Mouse (Mus musculus) myocyte (in vitro differentiated cells): ENCODE measurements at regions not wholly inside any gene's neighbourhood (a gene's known extent, or its start where the extent isn't known, plus 50 kb on each side); places are given as distances from the start of the nearest gene placed in this dataset.

Experiments
- MAX ChIP-seq: IDR thresholded peaks from one replicate; pipeline ENCODE4 v1.6.1; 2011; ENCODE audit warnings: low read depth, mild to moderate bottlenecking, control low read depth
- MYOD1 ChIP-seq, 3 experiments: IDR thresholded peaks; one replicate each; pipeline ENCODE4 v1.6.1; 2011; ENCODE audit warnings: control low read depth in 2 of 3, low read depth in 2 of 3, mild to moderate bottlenecking in 2 of 3, moderate library complexity in 1 of 3; ENCODE audit not compliant: insufficient read length in 2 of 3, control insufficient read depth in 1 of 3
- MYOG ChIP-seq, 3 experiments: IDR thresholded peaks; one replicate each; pipeline ENCODE4 v1.6.1; 2011; ENCODE audit warnings: control low read depth in 2 of 3, low read depth in 2 of 3, mild to moderate bottlenecking in 2 of 3; ENCODE audit not compliant: insufficient read length in 2 of 3, control insufficient read depth in 1 of 3, insufficient read depth in 1 of 3
- POLR2A ChIP-seq: IDR thresholded peaks from one replicate; pipeline ENCODE4 v1.6.1; 2011; ENCODE audit warnings: low read depth, mild to moderate bottlenecking, control low read depth, moderate library complexity; ENCODE audit not compliant: insufficient read length
- POLR2AphosphoS2 ChIP-seq: IDR thresholded peaks from one replicate; pipeline ENCODE4 v1.6.1; 2011; ENCODE audit warnings: low read depth, control low read depth; ENCODE audit not compliant: insufficient read length

- TF ChIP-seq MYOG (IDR thresholded peaks at IDR 0.05; ENCODE audit: control insufficient read depth in 1 of 3, insufficient read depth in 1 of 3, insufficient read length in 2 of 3, low read depth in 2 of 3) (no peak), MAX (no peak), POLR2AphosphoS2 (no peak), MYOD1 (IDR thresholded peaks at IDR 0.05; ENCODE audit: control insufficient read depth in 1 of 3, insufficient read length in 2 of 3, low read depth in 2 of 3) (no peak), POLR2A (no peak)
Measured at GRCm38 (mm10) chr3:134118898-134119297, 117.4 kb upstream of the Cxxc4 start.
